Mouse (Mus musculus): ENCODE data around the gene Tenm2.

- no peak for TF ChIP-seq CTCF (IDR thresholded peaks at IDR 0.05; ENCODE audit: control insufficient read depth, insufficient read depth, insufficient replicate concordance, low read depth, low read length)
- TF ChIP-seq POLR2A (IDR thresholded peaks at IDR 0.05; ENCODE audit: control insufficient read depth, low read depth, low read length): no peak
These were observed 926.4 kb downstream of the Tenm2 start for GRCm38 (mm10) chr11:36309317-36309716.

Data from testis, adult 2 months (tissue).